Mouse (Mus musculus): ENCODE data around the gene Zfand2a.

Gene Zfand2a

GRCm38 (mm10) chr5:139484185-139484814 lies at the start of gene Zfand2a:
TSS of gene Zfand2a (minus strand) at chr5:139484549.
- peak; percentile 36; the same call in 1 of the 2 replicates for TF ChIP-seq GATA4 (IDR thresholded peaks at IDR 0.05; ENCODE audit: insufficient replicate concordance, low read length)

GRCm38 (mm10) chr5:139528851-139529250 lies 44.5 kb upstream of the Zfand2a start:
- no peak for TF ChIP-seq GATA4 (IDR thresholded peaks at IDR 0.05; ENCODE audit: insufficient replicate concordance, low read length)

GRCm38 (mm10) chr5:139521987-139522386 lies 37.6 kb upstream of the Zfand2a start:
- no peak for TF ChIP-seq GATA4 (IDR thresholded peaks at IDR 0.05; ENCODE audit: insufficient replicate concordance, low read length)

GRCm38 (mm10) chr5:139520069-139520834 lies 35.9 kb upstream of the Zfand2a start:
- TF ChIP-seq GATA4 (IDR thresholded peaks at IDR 0.05; ENCODE audit: insufficient replicate concordance, low read length) = no peak

- no peak for TF ChIP-seq GATA4 (IDR thresholded peaks at IDR 0.05; ENCODE audit: insufficient replicate concordance, low read length)
These were observed 31.9 kb upstream of the Zfand2a start for GRCm38 (mm10) chr5:139516281-139516680.

GRCm38 (mm10) chr5:139512201-139512600 lies 27.9 kb upstream of the Zfand2a start:
- no peak for TF ChIP-seq GATA4 (IDR thresholded peaks at IDR 0.05; ENCODE audit: insufficient replicate concordance, low read length)

GRCm38 (mm10) chr5:139510682-139511366 lies 26.5 kb upstream of the Zfand2a start:
- TF ChIP-seq GATA4 (IDR thresholded peaks at IDR 0.05; ENCODE audit: insufficient replicate concordance, low read length) = no peak

- no peak for TF ChIP-seq GATA4 (IDR thresholded peaks at IDR 0.05; ENCODE audit: insufficient replicate concordance, low read length)
These were observed 21.9 kb upstream of the Zfand2a start for GRCm38 (mm10) chr5:139506207-139506606.

- TF ChIP-seq GATA4 (IDR thresholded peaks at IDR 0.05; ENCODE audit: insufficient replicate concordance, low read length) = no peak
These were observed 20.8 kb upstream of the Zfand2a start for GRCm38 (mm10) chr5:139505073-139505606.

- TF ChIP-seq GATA4 (IDR thresholded peaks at IDR 0.05; ENCODE audit: insufficient replicate concordance, low read length) = no peak
These were observed 17.9 kb upstream of the Zfand2a start for GRCm38 (mm10) chr5:139502281-139502680.

GRCm38 (mm10) chr5:139498791-139499190 lies 14.4 kb upstream of the Zfand2a start:
- no peak for TF ChIP-seq GATA4 (IDR thresholded peaks at IDR 0.05; ENCODE audit: insufficient replicate concordance, low read length)

GRCm38 (mm10) chr5:139496939-139497338 lies 12.6 kb upstream of the Zfand2a start:
- no peak for TF ChIP-seq GATA4 (IDR thresholded peaks at IDR 0.05; ENCODE audit: insufficient replicate concordance, low read length)

GRCm38 (mm10) chr5:139495019-139495669 lies 10.8 kb upstream of the Zfand2a start:
- no peak for TF ChIP-seq GATA4 (IDR thresholded peaks at IDR 0.05; ENCODE audit: insufficient replicate concordance, low read length)

GRCm38 (mm10) chr5:139493690-139494089 lies 9.3 kb upstream of the Zfand2a start:
- TF ChIP-seq GATA4 (IDR thresholded peaks at IDR 0.05; ENCODE audit: insufficient replicate concordance, low read length) = no peak

GRCm38 (mm10) chr5:139491348-139491747 lies 7.0 kb upstream of the Zfand2a start:
- no peak for TF ChIP-seq GATA4 (IDR thresholded peaks at IDR 0.05; ENCODE audit: insufficient replicate concordance, low read length)

Data from liver, adult (tissue).